ENCODE assay signal across 7 mouse cellular contexts in genomic region chr1:157076257-157076656, GRCm38 (mm10). TPM values are rescaled to one million over a fixed set of nuclear protein-coding genes. Genes with fewer than 3 reads are reported as not detected.
DNase-seq lines count a peak whose midpoint lies in the region; ATAC-seq and TF ChIP-seq lines count a peak whose summit lies in the region.

No protein-coding gene starts in this region.

- no peaks in the 10 kb centered on the region for H3K36me3 ChIP-seq in intestine, embryonic 16.5 days (ENCODE audit: control insufficient read depth, insufficient read depth, low read length)
- H3K36me3 ChIP-seq in midbrain, embryonic 11.5 days (ENCODE audit: control insufficient read depth, insufficient read depth, low read length) = no peaks in the 10 kb centered on the region
- H3K36me3 ChIP-seq in small intestine, adult 2 months (ENCODE audit: control insufficient read depth, insufficient read depth, low read length) = no peaks in the 10 kb centered on the region

- DNase-seq in adrenal gland, adult 2 months = peak; percentile 88
- peak; percentile 89 for DNase-seq in embryo, embryonic 11 days
- peak; percentile 66 to 76 for DNase-seq in left cerebral cortex, postnatal 36 days (ENCODE audit: low spot score in 2 of 2)
- DNase-seq in midbrain, embryonic 11.5 days (ENCODE audit: low spot score, missing footprints) = peak; percentile 100

- peak; percentile 66 for ATAC-seq in granulocyte monocyte progenitor cell, adult 5-6 weeks (replicated peaks; ENCODE audit: poor library complexity, severe bottlenecking)
- peak; percentile 47 for ATAC-seq in intestine, embryonic 16.5 days
- ATAC-seq in midbrain, embryonic 11.5 days (ENCODE audit: low FRiP score) = peak; percentile 70

- no peak overlapping the region for H3K4me3 ChIP-seq in intestine, embryonic 16.5 days (ENCODE audit: low read length)
- H3K4me3 ChIP-seq in midbrain, embryonic 11.5 days (ENCODE audit: low read depth, low read length) = no peak overlapping the region
- H3K4me3 ChIP-seq in small intestine, adult 2 months (ENCODE audit: low read depth, low read length) = no peak overlapping the region

- intact Hi-C loops in left cerebral cortex, postnatal 36 days (cut with DNase I) = loop anchor here (2.0 kb wide), 1 partner anchor 137 kb away; the partner anchor contains the start of gene Ralgps2

- no peak overlapping the region for H3K9ac ChIP-seq in intestine, embryonic 16.5 days (ENCODE audit: low read depth, low read length)
- H3K9ac ChIP-seq in midbrain, embryonic 11.5 days (ENCODE audit: low read length) = no peak overlapping the region

- no peak overlapping the region for H3K4me2 ChIP-seq in intestine, embryonic 16.5 days (ENCODE audit: low read depth, low read length)
- H3K4me2 ChIP-seq in midbrain, embryonic 11.5 days = no peak overlapping the region

- peak; percentile 95 for TF ChIP-seq CTCF in small intestine, adult 2 months (IDR thresholded peaks at IDR 0.05; ENCODE audit: extremely low read depth, insufficient read length, insufficient replicate concordance, low read depth, low read length)

- no peak for TF ChIP-seq POLR2A in small intestine, adult 2 months (IDR thresholded peaks at IDR 0.05; ENCODE audit: low read depth, low read length)

- no peaks in the 10 kb centered on the region for H3K27me3 ChIP-seq in intestine, embryonic 16.5 days (replicated peaks; ENCODE audit: control insufficient read depth, insufficient read depth, low read length)
- no peaks in the 10 kb centered on the region for H3K27me3 ChIP-seq in midbrain, embryonic 11.5 days (ENCODE audit: control insufficient read depth, insufficient read depth, low read length)
- no peaks in the 10 kb centered on the region for H3K27me3 ChIP-seq in small intestine, adult 2 months (ENCODE audit: control insufficient read depth, insufficient read depth, low read length)

- H3K27ac ChIP-seq in intestine, embryonic 16.5 days (ENCODE audit: low read length) = no peak overlapping the region
- no peak overlapping the region for H3K27ac ChIP-seq in midbrain, embryonic 11.5 days (ENCODE audit: low read depth, low read length)
- peak overlapping the region; percentile 41; the same call in 1 of the 2 replicates for H3K27ac ChIP-seq in small intestine, adult 2 months (ENCODE audit: insufficient read depth, low read depth, low read length)

- peaks cover 17% of the 10 kb centered on the region; the same call in 1 of the 2 replicates for H3K4me1 ChIP-seq in intestine, embryonic 16.5 days (ENCODE audit: control insufficient read depth, insufficient read depth, low read length)
- H3K4me1 ChIP-seq in midbrain, embryonic 11.5 days (ENCODE audit: control insufficient read depth, insufficient read depth, low read length) = peaks cover 4% of the 10 kb centered on the region
- peaks cover 8% of the 10 kb centered on the region for H3K4me1 ChIP-seq in small intestine, adult 2 months (ENCODE audit: control insufficient read depth, insufficient read depth, insufficient read length, low read length)

- WGBS in intestine, embryonic 16.5 days = 3% methylated on average over 14 of the region's 15 CpGs
- WGBS in midbrain, embryonic 11.5 days = 9% methylated on average over 14 of the region's 15 CpGs
- 2% methylated on average over 15 of the region's 15 CpGs for WGBS in small intestine, adult 2 months

- H3K9me3 ChIP-seq in intestine, embryonic 16.5 days (ENCODE audit: control insufficient read depth, low read length) = no peaks in the 10 kb centered on the region
- H3K9me3 ChIP-seq in midbrain, embryonic 11.5 days (ENCODE audit: control insufficient read depth, low read length) = no peaks in the 10 kb centered on the region

RNA-seq across cellular contexts. Expression of gene Tex35, which starts 32.2 kb away (rescaled TPM):
- not detected for total RNA-seq in adrenal gland, adult 2 months (2021)
- not detected in 2 replicates for polyA plus RNA-seq in adrenal gland, adult 2 months (2012; rRNA removed)
- not detected in 2 replicates for total RNA-seq in granulocyte monocyte progenitor cell, adult 5-6 weeks (2014; fragmentation: Nextera tagmentation)
- not detected in 2 replicates for total RNA-seq in granulocyte monocyte progenitor cell, adult 5-6 weeks (2017)
- polyA plus RNA-seq in intestine, embryonic 16.5 days (2015; fragmentation: Nextera tagmentation; extraction: Ambion mirVana) = not detected in 2 replicates
- total RNA-seq in left cerebral cortex, postnatal 36 days (2021) = not detected
- not detected in 2 replicates for polyA plus RNA-seq in midbrain, embryonic 11.5 days (2014; fragmentation: Nextera tagmentation; extraction: Ambion mirVana)
- not detected in 2 replicates for polyA plus RNA-seq in small intestine, adult 2 months (2012; rRNA removed)
